Mouse (Mus musculus) ovary, postnatal 10 days (tissue): ENCODE results near the gene Stk38l.

Experiments used
- DNase-seq: peaks from one replicate; pipeline ENCODE4 v3.0.0; 2022; ENCODE audit warnings: low spot score

The Stk38l gene

GRCm38 (mm10) chr6:146724581-146725383 is at the start of gene Stk38l:
TSS of gene Stk38l (plus strand) at chr6:146724995.
- DNase-seq = peak; percentile 84

GRCm38 (mm10) chr6:146676904-146677303 is 47.9 kb upstream of the Stk38l start:
- DNase-seq = no peak

- DNase-seq = no peak
Measured at GRCm38 (mm10) chr6:146678136-146679070, 46.4 kb upstream of the Stk38l start.

GRCm38 (mm10) chr6:146683881-146684280 is 40.9 kb upstream of the Stk38l start:
- DNase-seq = no peak

- no peak for DNase-seq
Measured at GRCm38 (mm10) chr6:146685781-146686308, 39.0 kb upstream of the Stk38l start.

GRCm38 (mm10) chr6:146686463-146687196 is 38.2 kb upstream of the Stk38l start:
- no peak for DNase-seq

GRCm38 (mm10) chr6:146688010-146688409 is 36.8 kb upstream of the Stk38l start:
- no peak for DNase-seq

GRCm38 (mm10) chr6:146688861-146689260 is 35.9 kb upstream of the Stk38l start:
- DNase-seq = no peak

GRCm38 (mm10) chr6:146697767-146698166 is 27.0 kb upstream of the Stk38l start:
- DNase-seq = no peak

- DNase-seq = no peak
Measured at GRCm38 (mm10) chr6:146698376-146698775, 26.4 kb upstream of the Stk38l start.

- DNase-seq = no peak
Measured at GRCm38 (mm10) chr6:146700461-146700860, 24.3 kb upstream of the Stk38l start.

- no peak for DNase-seq
Measured at GRCm38 (mm10) chr6:146702126-146702881, 22.5 kb upstream of the Stk38l start.

GRCm38 (mm10) chr6:146703351-146703750 is 21.4 kb upstream of the Stk38l start:
- DNase-seq = no peak

GRCm38 (mm10) chr6:146705631-146706030 is 19.2 kb upstream of the Stk38l start:
- no peak for DNase-seq

- no peak for DNase-seq
Measured at GRCm38 (mm10) chr6:146719606-146720005, 5.2 kb upstream of the Stk38l start.

- no peak for DNase-seq
Measured at GRCm38 (mm10) chr6:146723805-146724204, 990 bp upstream of the Stk38l start.

GRCm38 (mm10) chr6:146725384-146725791 is 593 bp downstream of the Stk38l start:
- DNase-seq = no peak

GRCm38 (mm10) chr6:146731031-146731430 is 6.2 kb downstream of the Stk38l start:
- DNase-seq = no peak

GRCm38 (mm10) chr6:146731692-146732091 is 6.9 kb downstream of the Stk38l start:
- DNase-seq = no peak

- DNase-seq = no peak
Measured at GRCm38 (mm10) chr6:146732232-146732631, 7.4 kb downstream of the Stk38l start.

- DNase-seq = no peak
Measured at GRCm38 (mm10) chr6:146732676-146733075, 7.9 kb downstream of the Stk38l start.
